Mouse (Mus musculus): ENCODE measurements around the gene Cpa5.

Cpa5 gene

DNA sequence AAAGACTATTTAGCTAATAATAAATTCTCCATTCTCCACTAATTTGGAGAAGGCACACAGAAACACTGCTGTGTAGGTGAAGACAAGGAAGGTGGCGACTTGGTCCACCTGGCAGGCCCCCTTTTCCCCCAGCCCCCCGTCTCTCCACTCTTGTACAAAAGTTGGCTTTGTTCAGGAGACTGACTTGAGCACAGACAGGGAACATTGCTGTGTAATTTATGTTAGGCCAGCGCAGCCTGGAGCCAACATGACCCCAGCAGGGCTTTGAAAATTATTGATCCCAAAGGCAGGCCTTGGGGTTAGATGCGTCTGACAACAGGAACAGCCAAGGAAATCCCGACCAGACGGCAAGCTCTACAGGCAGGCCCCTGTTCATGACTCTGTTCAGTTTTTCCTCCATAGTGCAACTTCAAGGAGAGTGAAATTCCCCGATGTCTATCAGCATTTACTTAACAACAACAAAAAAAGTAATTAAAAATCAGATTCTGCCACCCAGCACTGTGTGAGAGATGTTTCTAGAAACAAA is 6.4 kb upstream of the Cpa5 start:
- no peak for DNase-seq (ENCODE audit: low spot score in 2 of 2)

- no peak for DNase-seq (ENCODE audit: low spot score in 2 of 2)
Observed at GRCm38 (mm10) chr6:30605111-30605510, 5.7 kb upstream of the Cpa5 start.

DNA sequence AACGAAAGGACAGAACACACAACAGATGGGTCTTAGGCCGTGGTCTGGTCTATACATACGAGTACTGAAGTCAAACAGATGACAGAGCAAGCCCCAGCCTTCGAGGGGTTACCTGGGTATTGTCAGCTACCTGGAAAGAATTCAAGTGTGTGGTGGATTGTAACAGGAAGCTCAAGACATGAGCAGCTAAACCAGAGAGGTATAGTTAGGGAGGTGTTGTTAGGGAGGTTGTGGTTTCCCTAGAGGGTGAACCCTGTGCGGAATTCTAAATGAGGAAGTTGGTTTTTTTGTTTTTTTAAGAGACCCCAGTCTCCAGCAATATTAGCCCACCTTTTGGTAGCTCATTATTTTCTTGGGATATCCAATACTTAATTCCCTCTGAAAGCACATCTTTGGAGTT is 5.1 kb upstream of the Cpa5 start:
- no peak for DNase-seq (ENCODE audit: low spot score in 2 of 2)

DNA sequence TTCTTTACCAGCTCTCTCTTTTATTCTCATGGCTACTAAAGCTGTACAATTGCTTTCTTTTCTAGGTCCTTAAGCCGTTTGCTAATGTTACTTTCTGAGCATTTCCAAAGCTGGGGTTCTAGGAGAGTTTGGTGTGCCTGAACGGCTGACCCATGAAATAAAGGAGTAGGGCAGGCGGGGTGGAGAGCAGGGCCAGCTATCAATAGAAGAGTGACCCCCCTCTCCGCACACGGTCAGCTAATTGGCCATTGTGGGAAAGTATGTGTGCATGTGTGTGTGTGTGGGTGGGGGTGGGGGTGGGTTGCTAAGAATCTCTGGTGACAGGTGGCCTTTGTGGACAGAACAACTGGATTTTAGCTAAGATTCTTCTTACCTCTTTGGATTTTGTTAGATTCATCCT is 402 bp downstream of the Cpa5 start:
- no peak for DNase-seq (ENCODE audit: low spot score in 2 of 2)

DNA sequence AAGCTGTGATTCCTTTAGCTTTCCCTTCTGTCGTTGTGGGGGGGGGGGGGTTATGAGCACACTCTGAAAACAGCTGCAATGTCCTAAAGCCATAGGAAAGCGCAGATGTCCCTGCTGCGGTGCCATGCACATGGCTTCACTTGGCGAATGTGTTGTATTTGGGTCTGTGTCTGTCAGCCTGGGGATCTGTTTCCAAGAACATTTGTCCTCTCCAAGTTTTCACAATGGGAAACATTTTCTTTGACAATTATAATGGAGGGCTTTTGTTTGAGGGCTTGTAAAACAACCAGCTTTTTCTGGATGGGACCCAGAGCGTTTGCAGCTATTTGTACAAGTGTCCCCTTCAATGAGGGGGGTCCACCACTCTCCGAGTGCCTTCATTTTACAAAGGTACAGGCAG is 3.4 kb downstream of the Cpa5 start:
- no peak for DNase-seq (ENCODE audit: low spot score in 2 of 2)

DNA sequence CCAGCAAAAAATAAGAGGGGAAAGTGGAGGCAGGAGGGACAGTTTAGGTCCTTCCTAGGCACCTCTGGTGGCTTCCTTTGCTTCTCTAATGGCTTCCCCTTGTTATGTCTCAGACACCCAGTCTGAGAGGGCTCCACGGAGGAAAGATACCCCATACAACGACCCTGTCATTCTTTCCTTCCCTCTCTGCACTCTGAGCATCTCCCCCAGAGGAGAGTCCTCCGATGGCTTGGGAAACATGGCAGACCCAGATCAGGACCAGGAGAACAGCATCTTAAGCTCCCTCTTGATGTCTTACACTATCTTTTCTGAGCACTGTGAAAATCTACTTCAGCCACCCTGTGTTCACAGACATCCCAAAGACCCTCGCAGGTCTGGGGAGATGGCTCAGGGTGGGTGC is 4.9 kb downstream of the Cpa5 start:
- no peak for DNase-seq (ENCODE audit: low spot score in 2 of 2)

GRCm38 (mm10) chr6:30616491-30616941 is 5.7 kb downstream of the Cpa5 start:
- DNase-seq (ENCODE audit: low spot score in 2 of 2), result no peak

GRCm38 (mm10) chr6:30617020-30617958 is 6.5 kb downstream of the Cpa5 start:
- no peak for DNase-seq (ENCODE audit: low spot score in 2 of 2)

- DNase-seq (ENCODE audit: low spot score in 2 of 2), result no peak
Observed at GRCm38 (mm10) chr6:30617959-30618590, 7.3 kb downstream of the Cpa5 start.

GRCm38 (mm10) chr6:30618735-30619134 is 7.9 kb downstream of the Cpa5 start:
- DNase-seq (ENCODE audit: low spot score in 2 of 2), result no peak

DNA sequence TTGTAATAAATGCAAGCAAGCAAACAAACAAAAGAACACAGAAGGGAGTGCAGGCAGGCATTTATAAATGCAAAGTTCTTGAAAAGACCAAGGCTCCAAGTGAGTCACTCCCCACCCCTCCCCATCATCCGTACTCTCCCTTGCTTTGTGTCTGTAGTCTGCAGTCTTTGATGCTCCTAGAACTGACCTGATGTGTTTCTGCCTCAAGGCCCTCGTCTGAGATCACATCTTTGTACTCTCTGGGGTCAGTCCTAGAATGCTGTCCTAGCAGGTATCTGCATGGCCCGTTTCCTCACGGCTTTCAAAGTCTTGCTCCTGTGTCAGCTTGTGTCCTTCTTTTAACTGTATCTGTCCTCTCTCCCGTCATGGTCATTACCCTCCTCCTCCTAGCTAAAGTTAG is 8.8 kb downstream of the Cpa5 start:
- no peak for DNase-seq (ENCODE audit: low spot score in 2 of 2)

DNA sequence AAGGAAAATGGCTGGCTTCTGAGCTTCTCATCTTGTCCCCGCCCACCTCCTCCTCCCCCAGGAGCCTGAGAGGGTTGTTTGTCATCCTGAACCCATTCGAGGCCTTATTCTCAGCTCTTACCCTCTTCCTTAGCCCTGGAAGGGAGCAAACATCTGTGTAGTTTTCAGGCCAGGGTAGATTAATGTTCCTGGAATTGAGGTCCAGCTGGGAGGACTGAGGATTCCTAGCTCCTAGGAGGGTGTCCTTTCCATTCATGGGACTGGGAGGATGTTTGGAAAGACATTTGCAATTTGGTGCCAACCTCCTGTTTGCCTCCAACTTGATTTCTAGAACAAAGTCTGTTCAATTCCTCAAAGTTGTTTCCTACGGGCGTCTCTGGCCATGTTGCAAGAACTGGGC is 9.8 kb downstream of the Cpa5 start:
- peak; percentile 27 to 30 for DNase-seq (ENCODE audit: low spot score in 2 of 2)

DNA sequence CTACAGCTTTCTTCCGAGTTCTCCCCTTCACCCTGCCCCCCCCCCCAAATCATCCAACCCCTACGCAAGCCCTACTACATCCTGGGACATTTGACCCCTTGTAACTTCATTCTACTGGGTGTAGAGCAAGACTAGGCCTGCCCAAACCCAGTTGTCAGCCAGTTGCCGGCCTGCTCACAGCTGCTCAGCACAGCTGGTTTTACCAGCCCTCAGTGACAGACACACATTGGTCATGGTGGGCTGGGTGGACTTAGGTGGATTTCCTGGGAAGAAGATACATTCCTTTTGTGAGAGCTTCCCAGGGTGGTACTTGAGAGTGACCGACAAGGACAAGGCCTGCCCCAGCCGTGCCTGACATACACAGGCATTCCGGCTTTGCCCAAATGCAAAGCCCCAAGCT is 10.2 kb downstream of the Cpa5 start:
- DNase-seq (ENCODE audit: low spot score in 2 of 2), result peak in 1 of 2 experiments; percentile 5

DNA sequence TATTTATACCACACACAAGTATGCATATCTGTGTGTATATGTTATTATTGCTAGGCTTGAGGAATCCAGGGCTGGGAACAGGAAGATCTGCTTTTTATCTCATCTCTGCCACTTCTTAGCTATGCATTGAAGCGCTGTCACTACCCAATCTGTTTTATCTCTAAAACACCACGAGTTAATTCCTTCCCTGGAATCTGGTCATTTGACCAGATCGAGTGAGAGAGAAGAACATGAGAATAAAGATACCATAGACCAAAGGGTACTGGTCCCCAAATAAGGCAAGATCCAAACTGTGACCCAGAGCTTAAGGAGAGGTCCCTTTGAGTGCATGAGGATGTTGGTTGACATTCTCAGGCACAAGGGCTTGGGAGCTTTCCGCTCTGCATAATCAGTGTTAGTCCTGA is 11.2 kb downstream of the Cpa5 start:
- no peak for DNase-seq (ENCODE audit: low spot score in 2 of 2)

DNA sequence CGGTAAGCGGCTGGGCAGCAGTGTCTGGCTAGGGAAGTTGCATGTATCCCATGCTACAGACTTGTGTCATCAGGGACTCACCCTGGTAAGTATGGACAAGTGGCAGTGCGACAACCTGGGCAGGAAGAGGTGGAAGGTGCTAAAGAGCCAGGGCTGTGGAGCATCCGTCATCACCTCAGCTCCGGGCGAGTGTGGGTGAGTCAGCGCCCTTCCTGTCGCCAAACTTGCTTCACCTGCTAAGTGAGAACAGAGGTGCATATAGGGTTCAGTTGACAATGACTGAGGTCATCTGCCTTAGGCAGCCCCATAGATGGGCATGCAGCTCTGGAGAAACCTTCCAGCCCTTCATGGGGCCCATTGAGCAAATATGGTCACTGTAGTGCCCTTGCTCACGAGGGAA is 14.0 kb downstream of the Cpa5 start:
- no peak for DNase-seq (ENCODE audit: low spot score in 2 of 2)

DNA sequence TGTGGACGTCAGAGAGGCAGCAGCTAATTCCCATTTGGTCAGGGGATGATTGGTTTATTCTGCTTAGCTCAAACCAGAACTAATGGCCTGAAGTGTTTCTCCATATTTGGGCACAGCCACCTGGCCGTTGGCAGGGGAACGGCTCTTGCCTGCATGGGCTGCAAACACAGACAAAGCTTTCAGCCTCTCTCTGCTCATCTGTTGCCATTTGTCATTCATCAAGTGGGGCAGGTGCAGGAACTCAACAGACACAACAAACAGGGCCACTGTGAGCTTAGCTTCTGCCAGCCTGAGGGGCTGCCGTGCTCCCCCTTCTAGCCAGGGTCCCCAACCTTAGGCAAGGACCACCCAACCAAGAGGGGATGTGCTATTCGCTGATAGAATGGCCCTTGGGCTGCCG is 17.3 kb downstream of the Cpa5 start:
- no peak for DNase-seq (ENCODE audit: low spot score in 2 of 2)

GRCm38 (mm10) chr6:30629989-30630388 is 19.2 kb downstream of the Cpa5 start:
- no peak for DNase-seq (ENCODE audit: low spot score in 2 of 2)

- no peak for DNase-seq (ENCODE audit: low spot score in 2 of 2)
Observed at GRCm38 (mm10) chr6:30635361-30635862, 24.6 kb downstream of the Cpa5 start.

DNA sequence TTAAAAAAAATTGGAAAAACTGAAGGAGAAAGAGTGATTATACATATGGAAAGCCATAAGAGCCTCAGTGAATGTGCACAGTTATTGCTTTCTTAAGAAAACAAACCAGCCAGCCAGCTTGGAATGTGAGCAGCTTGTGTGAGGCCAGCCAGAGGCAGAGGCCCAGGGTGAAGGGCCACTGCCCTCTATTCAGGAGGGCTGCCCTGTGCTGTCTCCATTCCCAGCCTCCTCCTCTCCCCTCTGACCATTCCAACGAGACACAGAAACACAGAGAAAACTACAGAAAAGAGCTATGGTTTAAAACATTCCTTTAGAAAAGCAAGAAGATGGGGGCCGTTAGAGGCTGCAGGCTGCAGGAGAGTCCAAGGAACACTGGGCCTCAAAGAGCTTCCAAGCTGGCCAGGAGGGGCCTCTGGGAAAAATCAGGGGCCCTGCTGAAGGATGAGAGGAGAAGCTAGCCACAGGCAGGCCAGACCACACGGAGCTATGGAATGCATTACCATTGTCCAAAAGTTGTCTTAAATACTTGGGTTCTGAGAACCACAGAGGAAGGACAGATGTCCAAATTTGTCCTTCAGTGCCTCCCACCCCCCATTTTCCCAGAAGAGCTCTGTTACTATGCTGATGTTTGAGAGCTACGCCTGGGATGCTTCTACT is 25.5 kb downstream of the Cpa5 start:
- no peak for DNase-seq (ENCODE audit: low spot score in 2 of 2)

DNA sequence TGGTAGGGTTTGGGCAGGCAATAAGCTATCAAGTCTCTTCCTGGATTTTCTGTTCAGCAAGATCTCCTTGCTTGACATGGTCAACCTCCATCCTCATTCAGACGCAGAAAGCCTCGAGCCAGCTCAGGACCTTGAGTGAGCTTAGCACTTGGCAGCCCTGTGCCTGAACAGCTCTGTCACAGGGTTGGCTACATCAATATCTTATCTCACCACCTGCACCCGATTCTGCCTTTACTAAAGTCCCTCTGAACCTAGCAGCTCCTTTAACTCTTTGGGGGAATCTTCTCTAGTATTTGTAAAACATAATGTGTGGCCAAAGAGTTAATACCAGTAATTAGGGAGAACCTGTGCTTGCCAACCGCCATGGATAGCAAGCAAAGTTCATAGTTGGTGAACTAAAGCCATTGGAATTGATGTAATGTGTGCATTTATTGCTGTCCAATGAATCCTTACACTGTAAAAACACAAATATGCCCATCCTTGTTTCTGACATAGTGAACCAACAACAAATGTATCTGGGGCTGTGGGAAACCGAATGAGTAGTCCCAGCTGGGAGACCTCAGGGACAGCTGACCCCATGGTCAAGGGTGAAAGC is 28.0 kb downstream of the Cpa5 start, which contains the start of gene Cpa1:
Gene Cpa1, plus strand, starts transcription at position 545 of the 595 bp plus-strand sequence.
- DNase-seq (ENCODE audit: low spot score in 2 of 2), result no peak

GRCm38 (mm10) chr6:30643694-30644460 is 33.1 kb downstream of the Cpa5 start:
- DNase-seq (ENCODE audit: low spot score in 2 of 2), result no peak

Data from heart, adult 9 months (tissue).